Mouse (Mus musculus) gastrocnemius, postnatal 4 days (tissue): ENCODE results near the gene Naa16. TPM values are rescaled to one million over a fixed set of nuclear protein-coding genes. Genes with fewer than 3 reads are reported as not detected.
A peak's percentile ranks its signal among the peaks of the same experiment; 100 is the strongest.
"Not testable (repeated sequence)": the region's sequence is repeated elsewhere in the genome, so short reads cannot be mapped to it uniquely, and the experiment has no call there.

ENCODE experiments used
- DNase-seq, 2 experiments: peaks; one replicate each; pipeline ENCODE4 v3.0.0; 2021 to 2022; ENCODE audit warnings: low spot score in 2 of 2, mixed read lengths in 2 of 2
- long read RNA-seq, 2 experiments: library from polyadenylated mRNA; stranded (forward); transcript quantifications; one replicate each; pipeline ENCODE4 v2.0.0; 2021
- total RNA-seq, 2 experiments: library from RNA; stranded (reverse); gene quantifications; 2 replicates each; pipeline ENCODE4 v1.2.3; 2021

The Naa16 gene
- total RNA-seq: 10 to 100 TPM; 16.2 to 18.3 TPM
- long read RNA-seq, experiment 1, full-length matches to known transcripts: 4 of 9 reads
- long read RNA-seq, experiment 1, partial matches to known transcripts: 1 of 9 reads
- long read RNA-seq, experiment 1, other reads (novel, unspliced or antisense): 4 of 9 reads
- long read RNA-seq, experiment 2, full-length matches to known transcripts: 4 of 7 reads
- long read RNA-seq, experiment 2, partial matches to known transcripts: 0 of 7 reads
- long read RNA-seq, experiment 2, other reads (novel, unspliced or antisense): 3 of 7 reads

DNA sequence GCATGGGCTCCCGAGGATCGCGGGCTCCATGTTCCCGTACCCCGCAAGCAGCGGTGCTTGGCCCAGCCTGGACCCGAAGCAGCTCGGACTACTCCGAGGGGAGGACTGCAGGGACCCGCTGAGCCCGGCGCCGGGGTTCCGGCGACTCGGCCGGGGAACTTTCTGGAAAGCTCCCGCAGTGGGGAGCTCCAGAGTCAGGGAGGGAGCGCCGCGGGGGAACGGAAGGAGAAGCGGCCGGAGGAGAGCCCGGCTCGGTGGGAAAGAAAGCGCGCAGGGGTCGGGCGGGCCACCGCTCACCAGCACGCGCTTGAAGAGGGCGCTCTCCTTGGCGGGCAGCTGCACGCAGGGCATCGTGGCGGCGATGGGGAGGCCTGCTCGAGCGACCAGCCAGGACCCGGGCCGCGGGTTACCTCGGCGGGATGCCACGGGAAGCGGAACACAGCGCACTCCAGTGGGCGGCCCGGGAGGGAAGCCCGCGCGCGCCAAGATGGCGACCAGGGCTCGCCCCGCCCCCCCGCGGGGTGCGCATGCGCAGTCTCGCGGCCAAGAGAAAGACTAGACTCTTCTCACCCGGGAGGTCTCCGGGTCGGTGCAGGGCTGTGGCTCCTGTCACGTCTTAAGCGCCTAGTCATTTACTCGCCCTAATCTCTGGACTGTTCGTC is at the start of gene Naa16:
TSS of gene Naa16 (minus strand) at position 514 of the 662 bp plus-strand sequence.
- DNase-seq: peak; percentile 95 to 96

DNA sequence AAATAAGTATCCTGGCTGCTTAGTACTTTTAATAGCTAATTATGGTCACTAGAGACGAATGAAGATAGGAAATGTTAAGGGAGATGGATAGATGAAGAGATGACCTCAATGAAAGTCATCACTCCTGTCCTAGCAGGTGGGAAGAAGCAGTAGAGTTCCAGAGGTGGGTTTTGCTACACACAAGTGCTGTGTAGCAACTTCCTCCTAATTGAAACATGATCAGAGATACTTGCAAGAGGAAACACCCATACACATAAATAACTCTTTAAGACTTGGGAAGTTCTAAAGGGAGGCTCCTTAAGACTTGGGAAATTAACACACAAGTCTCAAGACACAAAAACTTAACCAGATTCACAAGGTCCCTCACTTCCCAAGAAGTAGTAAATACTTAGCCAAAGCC is 43.5 kb upstream of the Naa16 start:
- no peak for DNase-seq

- DNase-seq: not testable (repeated sequence)
These were observed 36.3 kb upstream of the Naa16 start for GRCm38 (mm10) chr14:79426730-79427365.

GRCm38 (mm10) chr14:79425979-79426729 is 35.6 kb upstream of the Naa16 start, which contains the start of gene Kbtbd7:
Gene Kbtbd7 (plus strand): TSS chr14:79426511.
- peak; percentile 76 to 90 for DNase-seq

- no peak for DNase-seq
These were observed 29.6 kb upstream of the Naa16 start for GRCm38 (mm10) chr14:79420083-79420685.

DNA sequence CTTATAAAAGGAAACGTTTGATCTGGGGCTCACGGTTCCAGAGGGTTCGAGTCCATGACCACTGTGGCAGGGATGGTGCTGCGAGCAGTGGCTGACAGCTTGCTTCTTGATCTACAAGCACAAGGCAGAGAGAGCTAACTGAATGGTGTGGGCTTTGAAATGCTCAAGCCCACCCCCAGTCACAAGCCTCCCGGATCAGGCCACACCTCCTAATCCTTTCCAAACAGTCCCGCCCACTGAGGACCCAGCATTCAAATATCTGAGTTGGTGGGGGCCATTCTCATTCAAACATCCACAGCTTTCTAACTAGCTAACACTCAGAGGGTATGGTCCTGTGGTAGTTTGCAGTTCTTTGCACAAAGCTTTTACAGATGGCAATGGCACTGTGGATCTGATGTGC is 22.5 kb upstream of the Naa16 start:
- DNase-seq: no peak

GRCm38 (mm10) chr14:79410662-79411061 is 20.1 kb upstream of the Naa16 start:
- no peak for DNase-seq

DNA sequence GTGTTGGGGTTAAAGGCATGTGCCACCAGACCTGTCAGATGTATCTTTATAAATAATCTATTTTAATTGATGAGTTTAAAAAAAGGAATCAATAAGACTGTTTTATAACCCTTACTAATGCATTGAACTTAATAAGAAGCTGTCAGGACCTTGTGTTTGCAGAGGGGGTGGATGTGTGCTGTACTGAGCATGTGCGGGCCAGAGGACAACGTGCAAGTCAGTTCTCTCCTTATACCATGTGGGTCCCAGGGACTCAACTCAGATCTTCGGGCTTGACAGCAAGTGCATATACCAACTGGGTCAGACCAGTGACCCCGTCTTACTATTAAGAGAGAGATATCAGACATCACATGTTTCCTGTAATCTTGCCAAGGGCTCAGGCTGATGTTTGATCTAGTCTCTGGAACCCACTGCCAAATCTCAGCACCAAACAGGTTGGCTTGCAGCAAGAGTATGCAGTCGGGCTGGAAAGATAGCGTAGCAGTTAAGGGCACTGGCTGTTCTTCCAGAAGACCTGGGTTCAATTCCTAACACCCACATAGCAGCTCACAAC is 18.8 kb upstream of the Naa16 start:
- DNase-seq: no peak

GRCm38 (mm10) chr14:79407641-79408040 is 17.1 kb upstream of the Naa16 start:
- DNase-seq: no peak

DNA sequence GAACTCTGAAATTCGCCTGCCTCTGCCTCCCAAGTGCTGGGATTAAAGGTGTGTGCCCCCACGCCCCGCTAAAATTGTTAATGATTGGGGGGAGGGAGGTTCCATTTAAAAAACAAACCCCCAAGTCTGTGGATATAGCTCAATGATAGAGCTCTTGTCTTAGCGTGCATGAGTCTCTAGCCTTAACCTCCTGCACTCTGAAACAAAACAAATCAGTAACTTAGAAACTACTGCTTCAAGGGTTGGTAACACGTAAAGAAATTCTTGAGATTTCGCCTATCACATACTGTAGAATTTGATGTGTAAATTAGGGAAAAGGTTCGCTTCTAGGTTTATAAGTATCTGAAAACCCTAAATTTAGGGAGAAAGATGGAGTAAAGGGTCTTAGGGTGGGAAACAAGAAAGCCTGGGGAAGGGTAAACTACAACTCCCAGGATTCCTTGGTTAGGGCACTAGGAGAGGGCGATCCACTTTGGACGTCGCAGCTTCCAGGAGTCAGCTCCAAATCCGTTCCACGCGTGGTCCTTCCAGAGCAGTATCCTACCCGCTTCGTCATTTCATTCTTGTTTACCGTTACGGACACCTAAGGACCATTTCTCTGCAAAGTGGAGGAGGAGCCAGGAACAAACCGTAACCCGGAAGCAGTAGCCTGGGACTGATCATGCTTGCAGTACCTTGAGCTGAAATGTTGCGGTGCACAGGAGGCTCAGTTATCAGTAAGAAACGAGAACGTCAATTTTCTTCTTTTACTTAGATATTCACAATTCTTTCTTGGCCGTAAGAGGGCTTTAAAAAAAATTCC is 6.9 kb upstream of the Naa16 start, which contains the start of gene Mtrf1:
TSS of gene Mtrf1 (plus strand) at position 452 of the 802 bp plus-strand sequence.
- peak in 1 of 2 experiments; percentile 60 for DNase-seq

DNA sequence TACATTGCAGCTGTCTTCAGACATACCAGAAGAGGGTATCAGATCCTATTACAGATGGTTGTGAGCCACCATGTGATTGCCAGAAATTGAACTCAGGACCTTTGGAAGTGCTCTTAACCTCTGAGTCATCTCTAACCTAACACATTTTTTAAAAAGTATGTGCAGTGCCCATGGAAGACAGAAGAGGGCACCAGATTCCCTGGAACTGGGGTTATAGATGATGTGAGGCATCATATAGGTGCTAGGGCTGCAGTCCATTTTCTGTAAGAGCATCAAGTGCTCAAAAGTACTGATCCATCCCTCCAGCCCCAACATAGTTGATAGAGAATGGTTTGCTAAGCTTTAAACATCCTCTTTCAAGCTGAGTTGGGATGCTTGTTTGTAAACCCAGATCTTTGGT is 4.0 kb upstream of the Naa16 start:
- no peak for DNase-seq

GRCm38 (mm10) chr14:79393289-79393688 is 2.7 kb upstream of the Naa16 start:
- DNase-seq: no peak

DNA sequence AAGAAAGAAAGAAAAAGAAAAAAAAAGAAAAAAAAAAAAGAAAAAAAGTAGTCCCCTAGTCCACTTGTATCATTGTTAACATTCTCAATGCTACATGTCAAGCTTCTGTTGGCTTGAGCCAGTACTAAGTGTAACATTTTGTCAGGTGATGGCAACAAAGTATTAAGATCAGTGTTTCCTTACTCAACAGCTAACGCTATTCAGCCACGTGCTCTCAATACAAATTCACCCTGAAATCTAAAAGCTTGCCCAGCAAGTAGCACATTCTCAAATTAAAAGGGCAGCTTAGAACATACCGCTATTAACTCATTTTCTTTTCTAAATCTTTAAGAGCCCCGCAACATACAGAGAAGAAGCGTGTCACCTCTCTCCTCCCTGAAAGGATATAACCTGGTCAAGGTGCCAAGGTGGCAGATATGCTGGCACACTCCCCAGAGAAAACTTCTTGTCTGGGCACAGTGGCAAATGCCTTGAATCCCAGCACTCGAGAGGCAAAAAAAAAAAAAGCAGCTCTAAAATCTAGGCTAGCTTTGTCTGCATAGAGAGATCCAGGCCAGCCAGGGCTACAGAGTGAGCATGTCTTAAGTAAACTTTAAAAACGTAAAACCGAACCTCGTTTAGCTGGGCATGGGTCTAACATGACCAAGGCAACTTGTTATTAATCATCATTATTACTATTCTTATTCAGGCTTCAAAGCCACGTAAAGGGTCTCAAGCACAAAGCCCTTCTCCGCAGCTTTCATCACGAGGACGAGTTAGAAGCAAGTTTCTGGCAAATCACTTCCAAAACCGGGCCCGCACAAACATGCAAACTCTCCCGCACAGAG is 927 bp downstream of the Naa16 start:
- peak in 1 of 2 experiments; percentile 9 for DNase-seq

DNA sequence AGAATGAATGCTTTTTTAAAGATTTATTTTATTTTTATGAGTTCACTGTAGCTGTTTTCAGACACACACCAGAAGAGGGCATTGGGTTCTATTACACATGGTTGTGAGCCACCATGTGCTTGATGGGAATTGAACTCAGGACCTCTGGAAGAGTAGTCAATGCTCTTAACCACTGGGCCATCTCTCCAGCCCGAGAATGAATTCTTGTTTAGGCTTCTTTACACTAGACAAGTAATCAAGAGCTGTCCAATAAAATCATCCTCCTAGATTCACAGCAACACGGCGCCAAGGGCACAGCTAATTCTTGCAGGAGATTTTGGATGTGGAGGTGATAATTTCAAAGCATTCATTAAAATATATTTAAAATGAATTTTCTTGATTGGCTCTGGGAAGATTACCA is 2.3 kb downstream of the Naa16 start:
- DNase-seq: no peak

DNA sequence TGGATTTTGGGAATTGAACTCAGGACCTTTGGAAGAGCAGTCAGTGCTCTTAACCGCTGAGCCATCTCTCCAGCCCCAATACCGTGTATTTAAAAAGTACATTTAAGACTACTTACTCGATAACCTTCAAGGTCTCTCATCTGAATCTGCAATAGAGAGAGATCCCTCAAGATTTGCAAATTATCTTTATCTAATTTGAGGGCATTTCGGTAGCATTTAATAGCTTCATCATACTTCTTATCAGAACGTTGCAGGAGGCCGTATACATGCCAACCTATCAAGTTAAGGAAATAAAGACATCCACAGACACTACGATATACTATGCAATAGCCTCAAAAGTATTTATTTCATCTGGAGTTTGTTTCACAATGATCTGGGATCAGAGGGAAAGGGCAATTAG is 7.5 kb downstream of the Naa16 start:
- DNase-seq: no peak

GRCm38 (mm10) chr14:79377041-79377440 is 13.5 kb downstream of the Naa16 start:
- DNase-seq: no peak

DNA sequence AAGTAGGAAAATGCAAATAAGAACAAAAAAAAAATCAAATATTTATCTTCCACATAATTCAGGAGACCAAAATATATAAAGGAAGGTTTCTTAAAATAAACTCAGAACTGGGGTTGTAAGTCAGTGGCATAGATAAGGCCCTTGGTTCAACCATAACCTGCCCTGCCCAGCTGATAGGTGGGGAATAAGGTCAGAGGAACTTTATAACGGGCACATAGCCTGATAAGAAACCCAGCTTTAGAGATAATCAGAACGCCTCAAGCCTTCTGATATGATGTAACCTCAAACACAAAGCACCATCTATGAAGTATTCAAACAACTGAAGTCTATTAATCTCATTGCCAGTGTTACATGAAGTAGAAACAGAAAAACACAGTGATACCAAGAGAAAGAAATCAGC is 32.5 kb downstream of the Naa16 start:
- DNase-seq: no peak

DNA sequence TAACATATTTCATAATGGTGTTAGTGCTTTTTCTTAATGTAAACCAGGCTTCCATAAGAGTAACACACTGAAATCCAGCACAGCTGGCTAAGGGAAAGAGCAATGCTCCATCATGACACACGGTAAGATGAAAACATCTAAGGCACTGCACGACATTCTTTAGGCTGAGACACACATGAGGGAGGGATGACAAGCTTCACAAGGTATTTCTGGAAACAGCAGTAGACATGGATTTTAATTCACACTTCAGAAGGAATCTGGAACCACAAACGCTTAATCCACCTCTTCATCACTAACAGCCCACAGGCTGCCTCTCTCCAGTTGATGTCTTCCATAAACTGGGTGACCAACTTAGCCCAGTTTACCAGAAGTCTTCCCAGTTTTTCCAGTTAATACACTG is 44.2 kb downstream of the Naa16 start:
- DNase-seq: no peak

DNA sequence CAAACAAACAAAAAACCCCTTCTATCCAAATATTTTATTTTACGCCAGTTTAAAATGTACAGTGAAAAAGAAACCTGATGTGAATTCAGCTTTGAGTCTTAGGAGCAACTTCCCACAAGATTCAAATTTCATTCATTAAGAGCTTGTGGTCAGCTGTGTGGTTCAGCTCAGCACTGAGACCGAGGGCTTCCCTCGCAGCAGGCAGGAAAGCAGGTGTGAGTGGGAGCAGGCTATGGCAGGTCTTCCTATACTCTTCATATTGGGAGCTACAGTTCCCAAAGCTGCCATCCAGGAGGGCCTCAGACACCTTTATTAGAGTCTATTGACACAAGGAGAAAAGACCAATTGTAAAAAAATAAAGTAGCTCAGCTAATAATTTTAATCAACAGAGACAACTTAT is 55.0 kb downstream of the Naa16 start:
- no peak for DNase-seq
